Mouse (Mus musculus): ENCODE results near the gene Fitm1.

The Fitm1 gene

GRCm38 (mm10) chr14:55571760-55572159 lies 3.7 kb upstream of the Fitm1 start:
- DNase-seq = no peak

- peak; percentile 66 for DNase-seq
These were observed 294 bp downstream of the Fitm1 start for GRCm38 (mm10) chr14:55575711-55576110.

GRCm38 (mm10) chr14:55576376-55576775 lies 959 bp downstream of the Fitm1 start:
- peak; percentile 42 for DNase-seq

GRCm38 (mm10) chr14:55577871-55578667 lies 2.7 kb downstream of the Fitm1 start, which contains the start of gene Psme1:
TSS of gene Psme1 (plus strand) at chr14:55578123.
- DNase-seq = peak; percentile 77

- DNase-seq = peak; percentile 79
These were observed 3.4 kb downstream of the Fitm1 start for GRCm38 (mm10) chr14:55578668-55579269.

GRCm38 (mm10) chr14:55579511-55580496 lies 4.4 kb downstream of the Fitm1 start:
- DNase-seq = no peak

GRCm38 (mm10) chr14:55580731-55581130 lies 5.3 kb downstream of the Fitm1 start:
- DNase-seq = no peak

GRCm38 (mm10) chr14:55581981-55582681 lies 6.7 kb downstream of the Fitm1 start:
- DNase-seq = no peak

- DNase-seq = no peak
These were observed 8.9 kb downstream of the Fitm1 start for GRCm38 (mm10) chr14:55584303-55584701.

- peak; percentile 87 for DNase-seq
These were observed 9.5 kb downstream of the Fitm1 start, which contains the start of gene Emc9 for GRCm38 (mm10) chr14:55584702-55585565. TSS of gene Emc9 (minus strand) at chr14:55585302.

GRCm38 (mm10) chr14:55585566-55585960 lies 10.1 kb downstream of the Fitm1 start:
- DNase-seq = no peak

GRCm38 (mm10) chr14:55586149-55586548 lies 10.7 kb downstream of the Fitm1 start:
- no peak for DNase-seq

GRCm38 (mm10) chr14:55589271-55589670 lies 13.9 kb downstream of the Fitm1 start:
- no peak for DNase-seq

GRCm38 (mm10) chr14:55589771-55590448 lies 14.5 kb downstream of the Fitm1 start:
- DNase-seq = no peak

GRCm38 (mm10) chr14:55590748-55591330 lies 15.4 kb downstream of the Fitm1 start, which contains the start of gene Psme2:
TSS of gene Psme2 (minus strand) at chr14:55591113.
- DNase-seq = peak; percentile 99

GRCm38 (mm10) chr14:55591331-55591891 lies 16.0 kb downstream of the Fitm1 start, which contains the start of gene Rnf31:
TSS of gene Rnf31 (plus strand) at chr14:55591708.
- DNase-seq = peak; percentile 99

- DNase-seq = peak; percentile 49
These were observed 16.8 kb downstream of the Fitm1 start for GRCm38 (mm10) chr14:55592226-55592625.

- DNase-seq = no peak
These were observed 20.7 kb downstream of the Fitm1 start for GRCm38 (mm10) chr14:55596036-55596690.
